Mouse (Mus musculus) hindbrain, embryonic 14.5 days (tissue): ENCODE measurements around the gene Fhl1. TPM values are rescaled to one million over a fixed set of nuclear protein-coding genes. Genes with fewer than 3 reads are reported as not detected.
A peak's percentile ranks its signal among the peaks of the same experiment; 100 is the strongest.

Experiments
- ATAC-seq: fragments of 200-750 bp; cut with Nextera tagmentation; 2 replicates; pipeline ENCODE4 v1.8.0; 2017; ENCODE audit warnings: moderate number of reproducible peaks, mild to moderate bottlenecking, moderate TSS enrichment, moderate library complexity; ENCODE audit not compliant: low FRiP score
- DNase-seq: peaks from one replicate; pipeline ENCODE4 v3.0.0-alpha.2; 2015; ENCODE audit warnings: low spot score
- H3K27ac ChIP-seq: fragments of 300-500 bp; sonication (generic); 2 replicates; pipeline ENCODE4 v1.5.1; 2014; ENCODE audit warnings: mild to moderate bottlenecking, moderate library complexity
- H3K27me3 ChIP-seq: fragments of 300-500 bp; sonication (generic); 2 replicates; pipeline ENCODE4 v1.6.1; 2014; ENCODE audit warnings: mild to moderate bottlenecking, low read length, mixed read lengths; ENCODE audit not compliant: control insufficient read depth, insufficient read depth
- H3K36me3 ChIP-seq: fragments of 300-500 bp; sonication (generic); replicated peaks from 2 replicates; pipeline ENCODE4 v1.6.1; 2014; ENCODE audit not compliant: control insufficient read depth, insufficient read depth
- H3K4me1 ChIP-seq: fragments of 300-500 bp; sonication (generic); replicated peaks from 2 replicates; pipeline ENCODE4 v1.6.1; 2014; ENCODE audit warnings: antibody characterized with exemption, low read length, mixed read lengths; ENCODE audit not compliant: control insufficient read depth, insufficient read depth
- H3K4me2 ChIP-seq: fragments of 300-500 bp; sonication (generic); replicated peaks from 2 replicates; pipeline ENCODE4 v1.6.1; 2014; ENCODE audit warnings: mild to moderate bottlenecking, moderate library complexity
- H3K4me3 ChIP-seq: fragments of 300-500 bp; sonication (generic); replicated peaks from 2 replicates; pipeline ENCODE4 v1.5.1; 2014; ENCODE audit warnings: mild to moderate bottlenecking, low read length
- H3K9ac ChIP-seq: fragments of 300-500 bp; sonication (generic); 2 replicates; pipeline ENCODE4 v1.6.1; 2014
- H3K9me3 ChIP-seq: fragments of 300-500 bp; sonication (generic); 2 replicates; pipeline ENCODE4 v1.6.1; 2016; ENCODE audit warnings: low read length; ENCODE audit not compliant: control insufficient read depth
- WGBS: fragments of 180-500 bp; shearing (Covaris S2); extraction: QIAGEN DNeasy Blood & Tissue Kit; methylation state at CpG from one replicate; pipeline ENCODE4 v1.1.7; 2014; 5-methylcytosine and 5-hydroxymethylcytosine counted together
- polyA plus RNA-seq: library from polyadenylated mRNA; unstranded; fragments of >200 nt; fragmentation: Nextera tagmentation; extraction: Ambion mirVana; gene quantifications from 2 replicates; pipeline ENCODE4 v1.2.1, GENCODE M21; 2014

Fhl1 gene
- polyA plus RNA-seq, 1 experiment from 2014 or later, result 192 TPM

- Histone ChIP-seq H3K4me3 (no peak overlapping the region), H3K4me2 (no peak overlapping the region), H3K36me3 (no peaks in the 10 kb centered on the region), H3K27ac (no peak overlapping the region), H3K27me3 (no peaks in the 10 kb centered on the region), H3K9ac (no peak overlapping the region), H3K9me3 (no peaks in the 10 kb centered on the region), H3K4me1 (no peaks in the 10 kb centered on the region)
- 70% methylated on average over 1 of the region's 1 CpGs for WGBS
- DNase-seq (no peak), ATAC-seq (no peak)
These were observed 40.2 kb downstream of the Fhl1 start for GRCm38 (mm10) chrX:56771751-56772150.

- Histone ChIP-seq H3K9ac (no peak overlapping the region), H3K4me1 (no peaks in the 10 kb centered on the region), H3K4me3 (no peak overlapping the region), H3K36me3 (no peaks in the 10 kb centered on the region), H3K27me3 (no peaks in the 10 kb centered on the region), H3K4me2 (no peak overlapping the region), H3K27ac (no peak overlapping the region), H3K9me3 (no peaks in the 10 kb centered on the region)
- ATAC-seq (no peak), DNase-seq (no peak)
- WGBS, result 93% methylated on average over 4 of the region's 4 CpGs
These were observed 41.7 kb downstream of the Fhl1 start for GRCm38 (mm10) chrX:56773329-56773728.

- ATAC-seq, result no peak; the same call in 1 of the 2 replicates
These were observed 54.9 kb downstream of the Fhl1 start for GRCm38 (mm10) chrX:56786281-56787061.

GRCm38 (mm10) chrX:56787486-56787885 lies 55.9 kb downstream of the Fhl1 start:
- Histone ChIP-seq H3K27me3 (no peaks in the 10 kb centered on the region), H3K27ac (no peak overlapping the region), H3K9me3 (no peaks in the 10 kb centered on the region), H3K4me1 (no peaks in the 10 kb centered on the region), H3K4me2 (no peak overlapping the region), H3K36me3 (peaks cover 6% of the 10 kb centered on the region; the same call in 1 of the 2 replicates), H3K4me3 (no peak overlapping the region), H3K9ac (no peak overlapping the region)
- ATAC-seq (no peak), DNase-seq (no peak)
- WGBS, result 75% methylated on average over 3 of the region's 3 CpGs

More at GRCm38 (mm10) chrX:56786281-56787061, 54.9 kb downstream of the Fhl1 start:
- no peaks in the 10 kb centered on the region for H3K27me3 ChIP-seq
- no peaks in the 10 kb centered on the region for H3K9me3 ChIP-seq
- H3K27ac ChIP-seq, result no peak overlapping the region
- DNase-seq, result no peak
- 58% methylated on average over 6 of the region's 6 CpGs for WGBS
- no peak overlapping the region for H3K4me3 ChIP-seq
- H3K36me3 ChIP-seq, result peaks cover 6% of the 10 kb centered on the region; the same call in 1 of the 2 replicates
- no peak overlapping the region for H3K9ac ChIP-seq
- H3K4me2 ChIP-seq, result no peak overlapping the region
- H3K4me1 ChIP-seq, result no peaks in the 10 kb centered on the region

GRCm38 (mm10) chrX:56790591-56790990 lies 59.0 kb downstream of the Fhl1 start:
- Histone ChIP-seq H3K9me3 (no peaks in the 10 kb centered on the region), H3K4me1 (no peaks in the 10 kb centered on the region), H3K4me2 (no peak overlapping the region), H3K27me3 (no peaks in the 10 kb centered on the region), H3K4me3 (no peak overlapping the region), H3K27ac (no peak overlapping the region), H3K9ac (no peak overlapping the region), H3K36me3 (peaks cover 6% of the 10 kb centered on the region; the same call in 1 of the 2 replicates)
- ATAC-seq (no peak), DNase-seq (no peak)
- 80% methylated on average over 4 of the region's 4 CpGs for WGBS

GRCm38 (mm10) chrX:56791268-56791667 lies 59.7 kb downstream of the Fhl1 start:
- Histone ChIP-seq H3K4me1 (no peaks in the 10 kb centered on the region), H3K9me3 (no peaks in the 10 kb centered on the region), H3K4me3 (no peak overlapping the region), H3K36me3 (peaks cover 6% of the 10 kb centered on the region; the same call in 1 of the 2 replicates), H3K4me2 (no peak overlapping the region), H3K27ac (no peak overlapping the region), H3K27me3 (no peaks in the 10 kb centered on the region), H3K9ac (no peak overlapping the region)
- DNase-seq, result peak; percentile 56
- 50% methylated on average over 15 of the region's 15 CpGs for WGBS
- ATAC-seq, result peak; percentile 48; the same call in 1 of the 2 replicates

GRCm38 (mm10) chrX:56821765-56822603 lies 90.4 kb downstream of the Fhl1 start, which contains the start of gene Map7d3:
Gene Map7d3 (minus strand): TSS chrX:56822326.
- 24% methylated on average over 35 of the region's 35 CpGs for WGBS
- H3K9ac ChIP-seq, result no peak within 1 kb of the TSS
- H3K27ac ChIP-seq, result no peak within 1 kb of the TSS
- H3K36me3 ChIP-seq, result no peaks in the 10 kb centered on the region
- H3K4me2 ChIP-seq, result peak within 1 kb of the TSS; percentile 66
- no peaks in the 10 kb centered on the region for H3K4me1 ChIP-seq
- H3K4me3 ChIP-seq, result peak within 1 kb of the TSS; percentile 35
- DNase-seq, result no peak
- H3K9me3 ChIP-seq, result no peaks in the 10 kb centered on the region
- peak; percentile 72 for ATAC-seq
- no peaks in the 10 kb centered on the region for H3K27me3 ChIP-seq

GRCm38 (mm10) chrX:56827492-56827891 lies 95.9 kb downstream of the Fhl1 start:
- no peak overlapping the region for H3K4me3 ChIP-seq
- DNase-seq (no peak), ATAC-seq (no peak)
- WGBS, result 84% methylated on average over 6 of the region's 6 CpGs
- H3K9me3 ChIP-seq, result no peaks in the 10 kb centered on the region
- H3K4me2 ChIP-seq, result no peak overlapping the region
- no peak overlapping the region for H3K9ac ChIP-seq
- no peaks in the 10 kb centered on the region for H3K27me3 ChIP-seq
- no peak overlapping the region for H3K27ac ChIP-seq
- H3K36me3 ChIP-seq, result no peaks in the 10 kb centered on the region
- H3K4me1 ChIP-seq, result no peaks in the 10 kb centered on the region

- Histone ChIP-seq H3K9ac (no peak overlapping the region), H3K36me3 (no peaks in the 10 kb centered on the region), H3K9me3 (no peaks in the 10 kb centered on the region), H3K4me1 (no peaks in the 10 kb centered on the region), H3K27me3 (no peaks in the 10 kb centered on the region), H3K4me3 (no peak overlapping the region), H3K4me2 (no peak overlapping the region), H3K27ac (no peak overlapping the region)
- WGBS, result 89% methylated on average over 6 of the region's 6 CpGs
- DNase-seq (no peak), ATAC-seq (no peak)
These were observed 104.3 kb downstream of the Fhl1 start for GRCm38 (mm10) chrX:56835842-56836241.
